Mouse (Mus musculus): ENCODE measurements around the gene Ttc12.

The Ttc12 gene

GRCm38 (mm10) chr9:49392242-49392641 is 93.8 kb downstream of the Ttc12 start:
- DNase-seq (ENCODE audit: low read depth, low spot score): no peak
